Mouse (Mus musculus) lung, postnatal 4 days (tissue): Measurements from ENCODE around the gene Col5a2.
"Not testable (repeated sequence)": the region's sequence is repeated elsewhere in the genome, so short reads cannot be mapped to it uniquely, and the experiment has no call there.

Source experiments
- DNase-seq, 2 experiments: peaks; one replicate each; pipeline ENCODE4 v3.0.0; 2021

The Col5a2 gene

GRCm38 (mm10) chr1:45502865-45503332 is at the start of gene Col5a2:
Gene Col5a2 (minus strand): TSS chr1:45503282.
- DNase-seq = peak; percentile 59 to 79

DNA sequence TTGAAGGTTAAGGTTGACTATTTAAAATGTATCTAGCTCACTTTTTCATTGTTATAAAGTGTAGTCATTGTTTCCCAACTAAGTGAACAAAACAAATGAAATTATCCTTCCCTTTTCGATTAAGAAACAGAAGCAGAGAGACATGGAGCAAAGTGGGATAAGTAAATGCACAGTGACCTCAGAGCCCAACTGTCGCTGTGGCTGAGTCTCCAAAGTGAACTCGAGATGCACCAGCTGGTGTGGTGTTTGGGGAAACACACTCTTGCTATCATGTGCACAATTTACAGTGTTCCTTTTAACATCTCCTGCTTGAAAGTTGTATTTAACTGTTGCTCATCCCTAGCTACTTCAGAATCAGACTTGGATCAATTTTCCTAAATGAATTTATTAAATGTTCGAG is 47.4 kb upstream of the Col5a2 start:
- peak in 1 of 2 experiments; percentile 37 for DNase-seq

GRCm38 (mm10) chr1:45541888-45542287 is 38.8 kb upstream of the Col5a2 start:
- DNase-seq = peak; percentile 57 to 74

DNA sequence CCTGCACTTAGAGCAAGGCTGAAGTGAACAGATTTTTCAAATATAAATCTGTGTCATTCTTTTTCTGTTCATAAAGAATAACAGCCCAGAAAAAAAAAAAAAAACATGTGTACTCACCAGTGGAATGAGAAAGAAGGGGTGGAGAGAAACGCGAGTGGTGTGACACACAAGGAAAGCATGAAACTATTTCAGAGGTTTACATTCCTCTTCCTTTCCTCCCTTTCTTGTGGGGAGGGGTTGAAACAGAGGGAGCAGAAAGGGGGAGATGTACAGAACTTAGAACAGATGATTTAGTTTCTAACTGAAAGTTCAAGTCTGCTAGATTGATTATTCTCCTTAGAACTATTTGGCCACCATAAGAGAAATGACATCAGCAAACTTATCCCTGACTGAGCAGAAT is 38.1 kb upstream of the Col5a2 start:
- DNase-seq = no peak

- no peak for DNase-seq
Measured at GRCm38 (mm10) chr1:45531486-45531885, 28.4 kb upstream of the Col5a2 start.

DNA sequence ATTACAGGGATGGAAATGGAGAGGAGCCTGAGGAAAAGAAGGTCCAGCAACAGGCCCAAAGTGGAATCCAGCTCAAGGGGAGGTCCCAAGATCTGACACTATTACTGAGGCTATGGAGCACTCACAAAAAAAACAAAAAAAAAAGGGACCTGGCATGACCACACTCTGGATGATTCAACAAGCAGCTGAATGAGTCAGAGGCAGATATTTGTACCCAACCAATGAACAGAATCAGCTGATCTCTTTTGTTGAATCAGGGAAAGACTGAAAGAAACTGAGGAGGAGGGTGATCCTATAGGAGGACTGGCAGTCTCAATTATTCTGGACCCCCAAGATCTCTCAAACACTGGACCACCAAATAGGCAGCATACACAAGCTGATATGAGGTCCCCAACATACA is 24.4 kb upstream of the Col5a2 start:
- DNase-seq = not testable (repeated sequence)

GRCm38 (mm10) chr1:45523601-45524000 is 20.5 kb upstream of the Col5a2 start:
- DNase-seq = no peak

GRCm38 (mm10) chr1:45521486-45521885 is 18.4 kb upstream of the Col5a2 start:
- DNase-seq = no peak

DNA sequence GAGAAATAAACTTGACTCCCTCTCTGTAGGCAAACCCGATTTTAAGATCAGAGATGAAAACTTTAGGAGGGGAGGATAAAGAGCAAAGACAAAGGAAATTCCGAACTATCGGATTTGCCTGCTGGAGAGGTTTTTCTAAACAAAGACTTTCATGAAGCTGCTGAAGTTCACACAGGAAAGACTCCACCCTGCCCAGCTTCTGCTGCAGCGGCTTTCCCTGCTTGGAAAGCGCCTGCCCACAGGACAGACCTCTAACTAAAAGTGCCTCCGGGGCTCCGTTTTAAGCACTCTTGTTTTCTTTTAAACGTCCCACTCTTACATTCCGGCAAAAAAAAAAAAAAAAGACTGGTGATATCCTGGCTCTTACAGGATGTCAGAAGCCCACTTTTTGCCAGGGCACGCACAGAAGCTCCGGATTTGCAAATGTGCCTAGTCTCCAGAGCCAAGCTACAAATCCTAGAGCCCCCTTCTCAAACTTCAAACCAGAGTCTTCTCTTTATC is 791 bp downstream of the Col5a2 start:
- DNase-seq = peak; percentile 32 to 46

GRCm38 (mm10) chr1:45501437-45501836 is 1.6 kb downstream of the Col5a2 start:
- no peak for DNase-seq

GRCm38 (mm10) chr1:45500456-45500855 is 2.6 kb downstream of the Col5a2 start:
- DNase-seq = no peak

- DNase-seq = no peak
Measured at GRCm38 (mm10) chr1:45495025-45495424, 8.1 kb downstream of the Col5a2 start.

DNA sequence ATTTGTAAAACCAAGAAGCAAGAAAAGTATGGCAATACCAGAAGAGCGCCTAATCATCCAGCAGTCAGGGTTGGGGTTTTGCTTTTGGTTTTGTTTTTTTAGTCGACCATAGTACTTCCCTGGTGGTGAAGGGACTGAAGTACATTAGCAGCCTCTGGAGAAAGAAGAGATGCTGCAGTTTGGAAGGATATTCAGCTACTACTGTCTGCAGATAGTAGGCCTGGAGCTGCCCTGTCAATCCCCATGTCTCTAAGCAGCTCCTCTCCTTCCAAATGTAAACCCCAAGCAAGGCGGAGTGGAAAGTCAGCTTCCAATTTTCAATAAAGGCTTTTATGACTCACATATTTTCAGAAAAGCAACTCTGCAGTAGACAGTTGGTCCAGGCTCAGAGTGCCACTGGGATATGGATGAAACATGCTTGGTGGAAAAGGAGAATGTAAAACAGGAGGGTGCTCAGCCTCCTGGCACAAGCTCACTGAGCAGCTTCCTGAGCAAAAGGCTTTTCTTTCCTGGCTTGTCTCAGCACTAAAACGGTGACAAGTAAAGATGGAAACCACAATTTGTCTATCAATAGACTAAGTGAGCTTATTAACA is 10.9 kb downstream of the Col5a2 start:
- DNase-seq = no peak

GRCm38 (mm10) chr1:45490451-45490850 is 12.6 kb downstream of the Col5a2 start:
- no peak for DNase-seq

DNA sequence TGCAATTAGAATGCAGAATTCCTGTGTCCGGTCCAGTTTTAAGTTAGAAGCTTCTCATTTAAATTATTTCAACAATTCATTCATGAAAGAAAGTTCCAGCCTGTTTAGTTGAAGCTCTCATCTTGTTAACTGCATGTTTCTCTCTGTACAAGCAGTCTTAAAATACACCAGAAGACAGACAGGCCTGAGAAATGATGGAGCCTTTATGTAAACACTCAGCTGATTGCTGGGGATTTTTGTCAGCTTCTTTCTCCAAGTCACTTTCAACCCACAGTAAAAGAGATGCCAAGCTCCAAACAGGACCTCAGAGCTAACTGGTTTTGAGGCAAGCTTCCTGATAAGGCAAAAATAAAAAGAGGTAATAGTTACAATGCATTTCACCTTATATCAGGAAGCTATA is 14.8 kb downstream of the Col5a2 start:
- no peak for DNase-seq

DNA sequence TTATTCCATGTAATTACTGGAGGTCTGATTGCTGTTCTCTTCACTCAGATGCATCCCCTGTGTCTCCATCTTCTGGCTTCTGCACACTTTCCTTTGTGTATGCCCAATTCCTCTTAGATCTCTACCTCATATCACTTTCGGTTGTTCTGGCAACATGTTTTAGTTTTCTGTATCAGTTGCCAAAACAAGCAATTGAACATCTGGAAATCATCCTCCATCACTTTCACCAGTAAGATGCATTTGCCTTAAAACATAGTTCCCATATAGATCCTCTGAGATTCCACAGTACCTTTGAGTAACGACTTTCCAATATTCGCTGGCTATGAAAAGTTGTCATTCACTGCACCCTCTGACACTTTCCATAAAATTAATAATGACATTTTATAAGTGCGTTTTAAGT is 20.1 kb downstream of the Col5a2 start:
- no peak for DNase-seq

GRCm38 (mm10) chr1:45481876-45482275 is 21.2 kb downstream of the Col5a2 start:
- DNase-seq = no peak

GRCm38 (mm10) chr1:45479087-45479486 is 24.0 kb downstream of the Col5a2 start:
- DNase-seq = no peak

DNA sequence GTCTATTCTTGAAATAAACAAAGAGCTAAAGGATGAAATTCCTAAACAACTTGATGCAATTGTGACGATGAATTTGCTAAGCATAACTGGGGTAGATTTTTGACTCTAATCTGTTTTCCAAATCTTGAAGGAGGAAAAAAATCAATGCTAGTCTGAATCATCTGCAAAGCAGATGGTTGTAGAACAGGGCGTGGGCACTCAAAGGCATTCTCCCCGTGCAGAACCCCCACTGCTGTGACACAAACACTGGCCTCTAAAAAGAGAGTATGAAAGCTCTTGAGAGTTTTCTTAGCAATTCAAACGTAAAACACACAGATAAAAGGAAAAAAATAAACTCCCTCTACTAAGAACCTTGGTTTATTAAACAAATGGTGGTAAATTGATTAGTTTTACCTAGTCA is 30.3 kb downstream of the Col5a2 start:
- DNase-seq = no peak

GRCm38 (mm10) chr1:45460767-45461166 is 42.3 kb downstream of the Col5a2 start:
- no peak for DNase-seq

DNA sequence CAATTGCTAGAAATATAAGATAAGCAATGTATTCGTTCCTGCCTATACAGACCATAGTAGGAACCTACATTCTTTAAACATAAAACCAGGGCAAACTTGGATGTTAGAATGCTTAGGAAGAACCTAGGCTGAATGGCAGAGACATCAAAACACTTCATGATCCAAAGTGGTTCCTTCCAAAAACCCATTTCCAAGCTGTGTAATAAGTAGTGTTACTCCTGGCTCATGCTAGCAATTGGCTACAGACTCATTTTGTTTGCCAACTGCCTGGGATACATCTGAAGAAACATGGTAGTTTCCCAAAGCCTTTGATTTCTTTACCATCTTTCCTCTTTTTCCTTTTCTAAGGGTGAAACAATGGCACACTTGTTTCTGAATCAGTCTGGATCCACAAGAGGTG is 47.3 kb downstream of the Col5a2 start:
- DNase-seq = no peak

GRCm38 (mm10) chr1:45448856-45449255 is 54.2 kb downstream of the Col5a2 start:
- DNase-seq = no peak

DNA sequence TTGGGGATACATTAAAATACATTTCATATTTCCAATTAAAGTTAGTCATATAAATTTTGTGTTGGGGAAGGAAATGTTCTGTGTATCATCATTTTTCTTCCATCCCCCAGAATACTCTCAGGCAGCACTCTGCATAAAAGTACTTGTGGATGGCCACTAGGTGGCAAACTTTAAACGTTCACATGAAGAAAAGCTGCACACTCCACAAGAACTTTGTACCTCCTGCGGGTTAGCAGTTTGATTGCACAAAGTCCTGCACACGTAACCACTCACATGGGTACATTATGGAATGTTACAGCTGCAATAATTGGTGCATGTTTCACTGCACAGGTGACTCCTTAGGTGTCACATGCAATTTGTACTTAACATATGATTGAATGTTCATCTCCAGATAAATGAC is 71.2 kb downstream of the Col5a2 start:
- DNase-seq = peak in 1 of 2 experiments; percentile 46

- peak; percentile 22 to 64 for DNase-seq
Measured at GRCm38 (mm10) chr1:45430520-45430919, 72.6 kb downstream of the Col5a2 start.

- not testable (repeated sequence) for DNase-seq
Measured at GRCm38 (mm10) chr1:45429145-45429544, 73.9 kb downstream of the Col5a2 start.
